Mouse (Mus musculus) liver, postnatal 0 days (tissue): ENCODE measurements around the gene Ccdc136.
A peak's percentile ranks its signal among the peaks of the same experiment; 100 is the strongest.

Experiments
- CTCF ChIP-seq: sonication (generic); IDR thresholded peaks from 2 replicates; pipeline ENCODE4 v1.5.1; 2016; ENCODE audit warnings: antibody characterized with exemption, low read depth
- EP300 ChIP-seq: IDR thresholded peaks from 2 replicates; pipeline ENCODE4 v1.6.1; 2016; ENCODE audit warnings: antibody characterized with exemption, low read depth, mild to moderate bottlenecking

DNA sequence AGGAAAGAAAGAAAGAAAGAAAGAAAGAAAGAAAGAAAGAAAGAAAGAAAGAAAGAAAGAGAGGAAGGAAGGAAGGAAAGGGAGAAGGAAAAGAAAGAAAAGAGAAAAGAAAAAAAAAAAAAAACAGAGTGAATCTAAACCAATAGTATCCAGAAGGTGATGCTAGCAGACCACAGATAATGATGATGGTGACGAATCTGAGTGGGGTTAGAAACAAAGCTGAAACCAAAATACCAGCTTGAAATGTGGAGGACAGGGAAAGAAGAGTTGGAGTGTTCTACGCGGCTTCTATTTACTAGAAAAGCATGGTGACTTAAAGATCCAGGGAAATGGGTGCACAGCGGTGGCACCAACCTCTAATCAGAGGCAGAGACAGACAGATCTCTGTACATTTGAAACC lies 4.3 kb upstream of the Ccdc136 start:
- TF ChIP-seq CTCF (0 out of 2 replicates have a peak, but pooled peaks have one; percentile 23), EP300 (no peak)
